Mouse (Mus musculus) sigmoid colon, adult 10 weeks (tissue): Measurements from ENCODE around the gene Gm21913. TPM values are rescaled to one million over a fixed set of nuclear protein-coding genes. Genes with fewer than 3 reads are reported as not detected.

Experiments
- polyA plus RNA-seq: library from polyadenylated mRNA; stranded (reverse); fragments of 350-450 nt; fragmentation: Illumina TruSeq; extraction: RNeasy Lipid Tissue Mini Kit (QIAGEN cat#74804); gene quantifications from one replicate; pipeline ENCODE4 v1.2.3, GENCODE M21; 2014; ENCODE audit warnings: low read depth, low replicate concordance

The Gm21913 gene
- polyA plus RNA-seq, result not detected

DNA sequence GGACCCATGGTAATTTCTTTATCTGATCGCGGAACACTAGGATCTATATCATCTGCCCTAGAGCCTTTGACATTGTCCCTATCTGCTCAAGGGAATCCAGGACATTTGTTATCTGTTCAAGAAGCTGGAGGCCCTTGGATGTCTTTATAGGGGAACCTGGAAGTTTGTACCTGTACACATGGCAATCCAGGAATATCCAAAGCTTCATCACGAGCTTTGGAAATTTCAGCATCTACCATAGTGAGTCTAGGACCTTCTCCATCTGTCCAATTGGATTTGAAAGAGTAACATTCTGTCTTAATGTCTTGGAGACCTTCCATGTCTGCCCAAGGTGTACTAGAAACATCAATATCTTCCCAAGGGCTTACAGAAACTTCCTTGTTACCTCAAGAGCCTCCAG lies at the start of gene Gm21913:
Gene Gm21913, plus strand, starts transcription at position 301 of the 400 bp plus-strand sequence.

Other genes starting within 250 kb of the Gm21913 start
- gene Gm29110, start 153.4 kb upstream of the Gm21913 start, polyA plus RNA-seq, result not detected